Mouse (Mus musculus) hindbrain, embryonic 11.5 days (tissue): ENCODE results near the gene Rnf130. TPM values are rescaled to one million over a fixed set of nuclear protein-coding genes. Genes with fewer than 3 reads are reported as not detected.

Source experiments
- ATAC-seq: fragments of 200-750 bp; cut with Nextera tagmentation; 2 replicates; pipeline ENCODE4 v1.8.0; 2017; ENCODE audit warnings: mild to moderate bottlenecking, moderate TSS enrichment, moderate library complexity; ENCODE audit not compliant: low FRiP score
- DNase-seq: peaks from one replicate; pipeline ENCODE4 v3.0.0-alpha.2; 2015; ENCODE audit warnings: low spot score
- H3K27ac ChIP-seq: fragments of 300-500 bp; sonication (generic); 2 replicates; pipeline ENCODE4 v1.5.1; 2014; ENCODE audit warnings: mild to moderate bottlenecking, low read depth, low read length
- H3K27me3 ChIP-seq: fragments of 300-500 bp; sonication (generic); 2 replicates; pipeline ENCODE4 v1.6.1; 2014; ENCODE audit warnings: mild to moderate bottlenecking, low read length, moderate library complexity, mixed read lengths; ENCODE audit not compliant: control insufficient read depth, insufficient read depth
- H3K36me3 ChIP-seq: fragments of 300-500 bp; sonication (generic); 2 replicates; pipeline ENCODE4 v1.6.1; 2014; ENCODE audit warnings: mild to moderate bottlenecking, low read length, moderate library complexity, mixed read lengths; ENCODE audit not compliant: control insufficient read depth, insufficient read depth
- H3K4me1 ChIP-seq: fragments of 300-500 bp; sonication (generic); replicated peaks from 2 replicates; pipeline ENCODE4 v1.6.1; 2014; ENCODE audit warnings: low read length, mixed read lengths; ENCODE audit not compliant: control insufficient read depth, insufficient read depth
- H3K4me2 ChIP-seq: fragments of 300-500 bp; sonication (generic); replicated peaks from 2 replicates; pipeline ENCODE4 v1.6.1; 2014; ENCODE audit warnings: mild to moderate bottlenecking, low read depth, low read length
- H3K4me3 ChIP-seq: fragments of 300-500 bp; sonication (generic); 2 replicates; pipeline ENCODE4 v1.5.1; 2014; ENCODE audit warnings: low read depth, low read length
- H3K9ac ChIP-seq: fragments of 300-500 bp; sonication (generic); 2 replicates; pipeline ENCODE4 v1.6.1; 2014; ENCODE audit warnings: low read depth, low read length
- H3K9me3 ChIP-seq: fragments of 300-500 bp; sonication (generic); 2 replicates; pipeline ENCODE4 v1.6.1; 2016; ENCODE audit warnings: low read length; ENCODE audit not compliant: control insufficient read depth
- WGBS: fragments of 180-500 bp; shearing (Covaris S2); extraction: QIAGEN DNeasy Blood & Tissue Kit; methylation state at CpG from one replicate; pipeline ENCODE4 v1.1.7; 2014; 5-methylcytosine and 5-hydroxymethylcytosine counted together
- polyA plus RNA-seq: library from polyadenylated mRNA; unstranded; fragments of >200 nt; fragmentation: Nextera tagmentation; extraction: Ambion mirVana; gene quantifications from 2 replicates; pipeline ENCODE4 v1.2.1, GENCODE M21; 2014

Gene Rnf130
- polyA plus RNA-seq, 1 experiment from 2014 or later: 81.0 TPM

- ATAC-seq (no peak), DNase-seq (no peak)
- Histone ChIP-seq H3K9ac (no peak overlapping the region), H3K36me3 (no peaks in the 10 kb centered on the region), H3K9me3 (no peaks in the 10 kb centered on the region), H3K4me2 (no peak overlapping the region), H3K4me3 (no peak overlapping the region), H3K27ac (no peak overlapping the region), H3K27me3 (no peaks in the 10 kb centered on the region), H3K4me1 (no peaks in the 10 kb centered on the region)
- 91% methylated on average over 4 of the region's 4 CpGs for WGBS
These were observed 40.1 kb upstream of the Rnf130 start for GRCm38 (mm10) chr11:49985009-49985408.

GRCm38 (mm10) chr11:49986277-49987036 lies 38.7 kb upstream of the Rnf130 start:
- WGBS: 24% methylated on average over 10 of the region's 10 CpGs
- DNase-seq (peak; percentile 79), ATAC-seq (peak; percentile 66; the same call in 1 of the 2 replicates)
- no peak overlapping the region for H3K4me3 ChIP-seq
- H3K9ac ChIP-seq: no peak overlapping the region
- no peaks in the 10 kb centered on the region for H3K36me3 ChIP-seq
- no peaks in the 10 kb centered on the region for H3K4me1 ChIP-seq
- no peak overlapping the region for H3K27ac ChIP-seq
- H3K27me3 ChIP-seq: no peaks in the 10 kb centered on the region
- no peaks in the 10 kb centered on the region for H3K9me3 ChIP-seq
- no peak overlapping the region for H3K4me2 ChIP-seq

GRCm38 (mm10) chr11:49994536-49994935 lies 30.6 kb upstream of the Rnf130 start:
- DNase-seq: no peak
- H3K27me3 ChIP-seq: no peaks in the 10 kb centered on the region
- H3K4me3 ChIP-seq: no peak overlapping the region
- H3K9ac ChIP-seq: no peak overlapping the region
- H3K4me2 ChIP-seq: no peak overlapping the region
- ATAC-seq: no peak
- no peak overlapping the region for H3K27ac ChIP-seq
- no peaks in the 10 kb centered on the region for H3K4me1 ChIP-seq
- WGBS: 83% methylated on average over 2 of the region's 2 CpGs
- H3K36me3 ChIP-seq: no peaks in the 10 kb centered on the region
- no peaks in the 10 kb centered on the region for H3K9me3 ChIP-seq

- Histone ChIP-seq H3K4me1 (no peaks in the 10 kb centered on the region), H3K9me3 (no peaks in the 10 kb centered on the region), H3K9ac (no peak overlapping the region), H3K4me2 (no peak overlapping the region), H3K4me3 (no peak overlapping the region), H3K27me3 (no peaks in the 10 kb centered on the region), H3K27ac (no peak overlapping the region), H3K36me3 (no peaks in the 10 kb centered on the region)
- ATAC-seq: no peak
- no peak for DNase-seq
- WGBS: 75% methylated on average over 4 of the region's 4 CpGs
These were observed 28.7 kb upstream of the Rnf130 start for GRCm38 (mm10) chr11:49996398-49996797.

- Histone ChIP-seq H3K27me3 (no peaks in the 10 kb centered on the region), H3K9ac (no peak overlapping the region), H3K9me3 (no peaks in the 10 kb centered on the region), H3K4me1 (no peaks in the 10 kb centered on the region), H3K4me2 (no peak overlapping the region), H3K4me3 (no peak overlapping the region), H3K36me3 (no peaks in the 10 kb centered on the region), H3K27ac (no peak overlapping the region)
- DNase-seq (no peak), ATAC-seq (no peak)
- WGBS: 88% methylated on average over 5 of the region's 5 CpGs
These were observed 27.8 kb upstream of the Rnf130 start for GRCm38 (mm10) chr11:49997321-49997720.

GRCm38 (mm10) chr11:50002853-50003252 lies 22.3 kb upstream of the Rnf130 start:
- no peak for ATAC-seq
- Histone ChIP-seq H3K4me3 (no peak overlapping the region), H3K9me3 (no peaks in the 10 kb centered on the region), H3K4me2 (no peak overlapping the region), H3K27ac (no peak overlapping the region), H3K4me1 (no peaks in the 10 kb centered on the region), H3K27me3 (no peaks in the 10 kb centered on the region), H3K9ac (no peak overlapping the region), H3K36me3 (no peaks in the 10 kb centered on the region)
- WGBS: 93% methylated on average over 4 of the region's 4 CpGs
- no peak for DNase-seq

GRCm38 (mm10) chr11:50007776-50008175 lies 17.4 kb upstream of the Rnf130 start:
- no peak overlapping the region for H3K4me3 ChIP-seq
- no peak overlapping the region for H3K9ac ChIP-seq
- DNase-seq (no peak), ATAC-seq (no peak)
- H3K36me3 ChIP-seq: no peaks in the 10 kb centered on the region
- no peak overlapping the region for H3K27ac ChIP-seq
- H3K4me1 ChIP-seq: no peaks in the 10 kb centered on the region
- H3K27me3 ChIP-seq: no peaks in the 10 kb centered on the region
- no peak overlapping the region for H3K4me2 ChIP-seq
- 74% methylated on average over 10 of the region's 10 CpGs for WGBS
- no peaks in the 10 kb centered on the region for H3K9me3 ChIP-seq

GRCm38 (mm10) chr11:50008231-50008630 lies 16.9 kb upstream of the Rnf130 start:
- Histone ChIP-seq H3K9ac (no peak overlapping the region), H3K4me2 (no peak overlapping the region), H3K27ac (no peak overlapping the region), H3K36me3 (no peaks in the 10 kb centered on the region), H3K27me3 (no peaks in the 10 kb centered on the region), H3K4me1 (no peaks in the 10 kb centered on the region), H3K9me3 (no peaks in the 10 kb centered on the region), H3K4me3 (no peak overlapping the region)
- WGBS: 14% methylated on average over 5 of the region's 5 CpGs
- DNase-seq (no peak), ATAC-seq (no peak)

GRCm38 (mm10) chr11:50013016-50013415 lies 12.1 kb upstream of the Rnf130 start:
- Histone ChIP-seq H3K36me3 (no peaks in the 10 kb centered on the region), H3K9ac (no peak overlapping the region), H3K27me3 (no peaks in the 10 kb centered on the region), H3K4me1 (no peaks in the 10 kb centered on the region), H3K4me2 (no peak overlapping the region), H3K4me3 (no peak overlapping the region), H3K9me3 (no peaks in the 10 kb centered on the region), H3K27ac (no peak overlapping the region)
- WGBS: 84% methylated on average over 5 of the region's 6 CpGs
- no peak for ATAC-seq
- no peak for DNase-seq
